Mouse (Mus musculus) heart, adult 2 months (tissue): Measurements from ENCODE around the gene Dbx1.

Experiments used
- CTCF ChIP-seq: fragments of 200-600 bp; IDR thresholded peaks from 2 replicates; pipeline ENCODE4 v1.8.1; 2022; ENCODE audit warnings: antibody characterized with exemption, mild to moderate bottlenecking, moderate library complexity
- EP300 ChIP-seq: fragments of 200-500 bp; IDR thresholded peaks from 2 replicates; pipeline ENCODE4 v1.6.1; 2011; ENCODE audit warnings: low read depth, low read length, control low read depth; ENCODE audit not compliant: insufficient read depth
- POLR2A ChIP-seq: fragments of 200-500 bp; IDR thresholded peaks from 2 replicates; pipeline ENCODE4 v1.6.1; 2011; ENCODE audit warnings: mild to moderate bottlenecking, low read depth, low read length, control low read depth; ENCODE audit not compliant: insufficient read depth

DNA sequence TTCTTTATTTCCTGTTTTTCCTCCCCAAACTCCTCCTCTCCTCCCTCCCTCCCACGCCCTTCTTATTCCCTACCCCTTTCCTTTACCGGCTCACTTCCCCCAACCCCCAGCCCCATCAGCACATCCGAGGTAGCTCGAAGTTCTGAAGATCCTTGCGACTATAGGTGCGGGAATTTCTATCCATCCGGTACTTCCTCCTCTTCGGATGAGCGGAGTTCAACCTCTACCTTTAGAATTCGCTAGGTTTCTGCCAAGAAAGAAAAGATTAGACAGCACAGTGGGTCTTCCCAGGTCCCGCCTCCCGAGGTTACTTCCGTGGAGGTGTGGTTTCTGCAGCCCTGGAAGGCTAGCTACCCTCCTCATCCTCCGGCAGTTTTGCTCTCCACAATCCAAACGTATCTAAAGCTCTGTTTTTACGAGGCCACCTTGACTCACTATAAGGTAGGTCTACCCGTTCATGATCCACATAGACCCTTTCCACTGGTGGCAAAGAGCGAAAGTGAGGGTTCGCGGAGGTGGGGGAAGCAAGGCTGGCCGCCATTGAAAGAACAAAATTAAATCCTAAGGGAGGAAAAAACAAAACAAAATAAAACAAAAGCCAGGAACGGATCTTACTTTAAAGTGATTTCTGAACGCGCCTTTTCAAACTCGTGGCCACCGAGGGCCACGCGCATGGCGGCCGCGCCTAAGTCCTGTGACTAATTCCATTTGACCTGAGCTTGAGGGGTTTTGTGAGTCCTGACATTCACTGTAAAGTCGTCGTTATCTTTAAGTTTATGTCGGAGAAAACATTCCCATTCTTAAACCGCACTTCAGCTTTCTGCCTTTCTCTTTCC is 2.5 kb upstream of the Dbx1 start:
- TF ChIP-seq POLR2A, result no peak
- TF ChIP-seq CTCF, result no peak
- no peak for TF ChIP-seq EP300
